Mouse (Mus musculus) urinary bladder, postnatal 4 days (tissue): ENCODE data around the gene Tpt1.
A peak's percentile ranks its signal among the peaks of the same experiment; 100 is the strongest.
"Not testable (repeated sequence)": the region's sequence is repeated elsewhere in the genome, so short reads cannot be mapped to it uniquely, and the experiment has no call there.

Source experiments
- DNase-seq, 2 experiments: peaks; one replicate each; pipeline ENCODE4 v3.0.0; 2021 to 2022; ENCODE audit warnings: low spot score in 2 of 2

The Tpt1 gene

GRCm38 (mm10) chr14:75844867-75845697, at the start of gene Tpt1:
TSS of gene Tpt1 (plus strand) at chr14:75845093.
- DNase-seq = peak; percentile 99

- DNase-seq = no peak
These were observed 49.0 kb upstream of the Tpt1 start for GRCm38 (mm10) chr14:75795918-75796317.

GRCm38 (mm10) chr14:75797769-75798386, 47.0 kb upstream of the Tpt1 start:
- DNase-seq = no peak

- DNase-seq = peak in 1 of 2 experiments; percentile 38
These were observed 37.1 kb upstream of the Tpt1 start for GRCm38 (mm10) chr14:75807800-75808199.

- no peak for DNase-seq
These were observed 35.0 kb upstream of the Tpt1 start for GRCm38 (mm10) chr14:75809931-75810330.

- DNase-seq = no peak
These were observed 26.4 kb upstream of the Tpt1 start for GRCm38 (mm10) chr14:75818528-75818927.

GRCm38 (mm10) chr14:75819341-75819740, 25.6 kb upstream of the Tpt1 start:
- DNase-seq = no peak

- no peak for DNase-seq
These were observed 24.9 kb upstream of the Tpt1 start for GRCm38 (mm10) chr14:75820007-75820406.

- DNase-seq = no peak
These were observed 18.0 kb upstream of the Tpt1 start for GRCm38 (mm10) chr14:75826851-75827410.

GRCm38 (mm10) chr14:75828221-75828620, 16.7 kb upstream of the Tpt1 start:
- no peak for DNase-seq

GRCm38 (mm10) chr14:75828866-75829806, 15.8 kb upstream of the Tpt1 start:
- peak; percentile 75 to 88 for DNase-seq

GRCm38 (mm10) chr14:75829817-75830216, 15.1 kb upstream of the Tpt1 start:
- not testable (repeated sequence) for DNase-seq

- no peak for DNase-seq
These were observed 12.9 kb upstream of the Tpt1 start for GRCm38 (mm10) chr14:75832031-75832430.

- DNase-seq = no peak
These were observed 11.9 kb upstream of the Tpt1 start for GRCm38 (mm10) chr14:75832982-75833381.

GRCm38 (mm10) chr14:75833546-75834250, 11.2 kb upstream of the Tpt1 start:
- peak in 1 of 2 experiments; percentile 22 for DNase-seq

- peak in 1 of 2 experiments; percentile 59 for DNase-seq
These were observed 10.6 kb upstream of the Tpt1 start for GRCm38 (mm10) chr14:75834251-75834738.

GRCm38 (mm10) chr14:75834739-75835381, 10.0 kb upstream of the Tpt1 start:
- peak; percentile 49 to 62 for DNase-seq

GRCm38 (mm10) chr14:75836579-75836978, 8.3 kb upstream of the Tpt1 start:
- DNase-seq = no peak

GRCm38 (mm10) chr14:75837048-75837916, 7.6 kb upstream of the Tpt1 start:
- DNase-seq = peak in 1 of 2 experiments; percentile 39
